Mouse (Mus musculus): ENCODE measurements around the gene Map7d3. TPM values are rescaled to one million over a fixed set of nuclear protein-coding genes. Genes with fewer than 3 reads are reported as not detected.

Map7d3 gene
- polyA plus RNA-seq, 1 experiment from 2014 or later = 3.8 TPM

DNA sequence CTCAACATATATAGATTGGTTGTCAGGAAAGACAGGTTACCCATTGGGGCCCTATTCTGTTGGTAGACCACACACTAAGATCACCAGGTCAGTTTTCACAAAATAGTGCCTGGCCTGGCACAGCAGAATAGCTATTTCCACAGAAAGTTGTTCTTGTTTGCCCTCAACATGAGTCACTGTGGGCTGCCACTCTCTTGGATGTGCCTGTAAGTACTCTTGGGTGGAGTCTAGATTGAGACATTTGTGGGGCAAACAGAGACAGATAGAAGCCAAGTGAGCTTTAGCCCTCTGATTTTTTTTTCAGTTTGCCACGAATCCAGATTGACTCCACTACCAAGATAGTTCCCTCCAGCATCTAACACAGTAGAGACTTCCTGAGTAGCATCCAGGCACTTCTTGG, 50.4 kb downstream of the Map7d3 start:
- Histone ChIP-seq H3K36me3 (no peaks in the 10 kb centered on the region), H3K9me3 (no peaks in the 10 kb centered on the region), H3K9ac (replicated peaks) (no peak overlapping the region), H3K4me3 (replicated peaks) (no peak overlapping the region), H3K27ac (no peak overlapping the region), H3K4me1 (replicated peaks) (no peaks in the 10 kb centered on the region), H3K4me2 (no peak overlapping the region), H3K27me3 (no peaks in the 10 kb centered on the region)
- no peak for ATAC-seq (ENCODE audit: insufficient number of reproducible peaks, insufficient read depth, low FRiP score, low TSS enrichment, low read depth)
- WGBS = 82% methylated on average over 1 of the region's 1 CpGs

DNA sequence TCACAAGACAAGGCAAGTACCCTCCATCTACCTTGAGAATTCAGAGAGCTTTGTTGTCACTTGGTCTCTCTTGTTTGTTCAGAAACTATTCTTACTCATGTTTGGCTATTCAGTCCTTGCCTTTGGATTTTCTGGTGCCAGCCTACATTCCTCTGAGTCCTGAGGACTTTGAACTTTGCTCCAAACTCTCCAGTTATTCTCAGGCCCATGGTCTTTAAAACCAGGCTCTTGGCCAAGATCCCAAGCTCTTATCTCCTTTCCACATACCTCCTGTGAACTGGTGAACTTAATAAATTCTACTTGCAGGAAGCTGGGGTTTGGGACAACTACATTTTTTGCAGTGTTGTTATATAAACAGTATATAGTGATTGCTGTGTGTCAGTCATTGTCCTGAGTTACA, 52.3 kb downstream of the Map7d3 start:
- no peaks in the 10 kb centered on the region for H3K36me3 ChIP-seq
- no peak for ATAC-seq (ENCODE audit: insufficient number of reproducible peaks, insufficient read depth, low FRiP score, low TSS enrichment, low read depth)
- no peaks in the 10 kb centered on the region for H3K4me1 ChIP-seq (replicated peaks)

GRCm38 (mm10) chrX:56760257-56760760, 61.8 kb downstream of the Map7d3 start:
- Histone ChIP-seq H3K9ac (replicated peaks) (no peak overlapping the region), H3K36me3 (no peaks in the 10 kb centered on the region), H3K4me2 (no peak overlapping the region), H3K9me3 (no peaks in the 10 kb centered on the region), H3K27me3 (no peaks in the 10 kb centered on the region), H3K4me3 (replicated peaks) (no peak overlapping the region), H3K4me1 (replicated peaks) (no peaks in the 10 kb centered on the region), H3K27ac (no peak overlapping the region)
- 98% methylated on average over 3 of the region's 3 CpGs for WGBS
- ATAC-seq (ENCODE audit: insufficient number of reproducible peaks, insufficient read depth, low FRiP score, low TSS enrichment, low read depth) = no peak

More for the DNA sequence above, 52.3 kb downstream of the Map7d3 start:
- H3K9ac ChIP-seq (replicated peaks) = no peak overlapping the region
- H3K27ac ChIP-seq = no peak overlapping the region
- H3K4me2 ChIP-seq = no peak overlapping the region
- no peaks in the 10 kb centered on the region for H3K27me3 ChIP-seq
- H3K4me3 ChIP-seq (replicated peaks) = no peak overlapping the region
- H3K9me3 ChIP-seq = no peaks in the 10 kb centered on the region

DNA sequence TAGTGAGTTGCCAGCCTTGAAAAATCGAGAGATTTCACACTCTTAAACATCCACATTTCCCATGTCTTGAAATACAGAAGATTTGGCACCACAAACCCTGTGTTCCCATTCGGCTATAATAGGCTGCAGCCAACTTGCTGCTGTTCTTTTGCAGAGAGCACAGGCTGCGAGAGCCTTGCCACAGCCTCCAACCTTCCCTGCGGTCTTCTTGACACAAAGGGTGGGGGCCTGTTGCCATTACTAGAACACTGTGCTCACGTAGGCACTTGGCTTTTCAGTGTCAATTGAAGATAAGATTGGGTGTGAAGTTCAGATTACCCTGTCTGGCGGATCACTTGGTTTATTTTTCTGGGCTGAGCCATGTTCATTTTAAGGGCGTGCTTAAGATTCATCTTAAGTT, 65.8 kb downstream of the Map7d3 start:
- Histone ChIP-seq H3K4me3 (replicated peaks) (no peak overlapping the region), H3K4me1 (replicated peaks) (no peaks in the 10 kb centered on the region), H3K27me3 (no peaks in the 10 kb centered on the region), H3K27ac (no peak overlapping the region), H3K9me3 (no peaks in the 10 kb centered on the region), H3K9ac (replicated peaks) (no peak overlapping the region), H3K36me3 (no peaks in the 10 kb centered on the region), H3K4me2 (no peak overlapping the region)
- WGBS = 85% methylated on average over 7 of the region's 7 CpGs
- no peak for ATAC-seq (ENCODE audit: insufficient number of reproducible peaks, insufficient read depth, low FRiP score, low TSS enrichment, low read depth)

DNA sequence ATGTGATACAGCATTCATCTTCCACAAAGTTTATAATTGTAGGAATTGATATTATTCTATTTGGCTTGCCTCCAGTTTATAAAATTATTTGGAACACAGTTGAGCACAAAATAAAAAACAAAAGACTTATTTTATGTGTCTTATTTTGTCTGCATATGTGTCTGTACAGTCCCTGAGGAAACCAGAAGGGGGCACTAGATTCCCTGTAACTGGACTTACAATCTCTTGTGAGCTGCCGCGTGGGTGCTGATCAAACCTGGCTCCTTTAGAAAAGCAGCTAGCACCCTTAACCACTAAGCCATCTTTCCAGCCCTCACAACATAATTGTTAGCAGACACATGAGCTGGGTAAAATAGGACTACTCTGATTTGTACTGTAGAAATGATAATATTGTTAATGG, 66.5 kb downstream of the Map7d3 start:
- Histone ChIP-seq H3K9ac (replicated peaks) (no peak overlapping the region), H3K27ac (no peak overlapping the region), H3K27me3 (no peaks in the 10 kb centered on the region), H3K36me3 (no peaks in the 10 kb centered on the region), H3K9me3 (no peaks in the 10 kb centered on the region), H3K4me1 (replicated peaks) (no peaks in the 10 kb centered on the region), H3K4me3 (replicated peaks) (no peak overlapping the region), H3K4me2 (no peak overlapping the region)
- ATAC-seq (ENCODE audit: insufficient number of reproducible peaks, insufficient read depth, low FRiP score, low TSS enrichment, low read depth) = no peak
- WGBS = 43% methylated on average over 2 of the region's 2 CpGs

GRCm38 (mm10) chrX:56753317-56754289, 68.5 kb downstream of the Map7d3 start:
- Histone ChIP-seq H3K27ac (no peak overlapping the region), H3K4me2 (no peak overlapping the region), H3K9ac (replicated peaks) (no peak overlapping the region), H3K36me3 (no peaks in the 10 kb centered on the region), H3K4me1 (replicated peaks) (no peaks in the 10 kb centered on the region), H3K4me3 (replicated peaks) (no peak overlapping the region), H3K9me3 (no peaks in the 10 kb centered on the region), H3K27me3 (no peaks in the 10 kb centered on the region)
- ATAC-seq (ENCODE audit: insufficient number of reproducible peaks, insufficient read depth, low FRiP score, low TSS enrichment, low read depth) = no peak
- 81% methylated on average over 8 of the region's 8 CpGs for WGBS

DNA sequence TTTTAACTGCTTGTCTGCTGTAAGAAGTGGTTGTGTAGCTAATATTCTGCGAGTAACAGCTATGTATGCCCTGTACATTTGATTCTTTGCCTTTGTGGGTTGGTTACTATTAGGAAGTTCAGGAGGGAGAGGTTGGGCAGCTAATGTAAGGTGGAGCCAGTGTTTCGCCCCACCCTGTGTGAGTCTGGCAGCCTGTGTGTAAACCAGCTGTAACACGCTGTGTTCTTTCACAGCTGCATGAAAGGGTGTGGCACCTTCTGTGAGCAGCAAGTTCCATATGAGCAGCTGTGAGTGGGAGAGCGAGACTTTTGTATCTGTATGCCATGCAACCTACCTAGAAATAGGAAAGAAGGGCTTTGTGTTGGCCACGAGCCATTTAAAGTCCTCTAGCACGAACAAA, 70.0 kb downstream of the Map7d3 start:
- no peaks in the 10 kb centered on the region for H3K4me1 ChIP-seq (replicated peaks)
- WGBS = 87% methylated on average over 6 of the region's 6 CpGs
- no peaks in the 10 kb centered on the region for H3K9me3 ChIP-seq
- H3K36me3 ChIP-seq = no peaks in the 10 kb centered on the region
- H3K27me3 ChIP-seq = no peaks in the 10 kb centered on the region
- no peak overlapping the region for H3K9ac ChIP-seq (replicated peaks)
- no peak overlapping the region for H3K27ac ChIP-seq
- ATAC-seq (ENCODE audit: insufficient number of reproducible peaks, insufficient read depth, low FRiP score, low TSS enrichment, low read depth) = no peak
- H3K4me3 ChIP-seq (replicated peaks) = no peak overlapping the region
- H3K4me2 ChIP-seq = no peak overlapping the region

GRCm38 (mm10) chrX:56751536-56751935, 70.6 kb downstream of the Map7d3 start:
- 62% methylated on average over 4 of the region's 4 CpGs for WGBS
- no peaks in the 10 kb centered on the region for H3K36me3 ChIP-seq
- H3K9me3 ChIP-seq = no peaks in the 10 kb centered on the region
- no peak for ATAC-seq (ENCODE audit: insufficient number of reproducible peaks, insufficient read depth, low FRiP score, low TSS enrichment, low read depth)
- H3K9ac ChIP-seq (replicated peaks) = no peak overlapping the region
- no peak overlapping the region for H3K4me3 ChIP-seq (replicated peaks)
- H3K27ac ChIP-seq = no peak overlapping the region
- no peaks in the 10 kb centered on the region for H3K4me1 ChIP-seq (replicated peaks)
- no peaks in the 10 kb centered on the region for H3K27me3 ChIP-seq
- H3K4me2 ChIP-seq = no peak overlapping the region

Other genes with a start within 250 kb of the Map7d3 start
- 30.2 and 31.6 TPM in 2 replicates for gene Mmgt1, start 224.3 kb downstream of the Map7d3 start, polyA plus RNA-seq (2016; fragmentation: Nextera tagmentation; extraction: Ambion mirVana)
- 13.7 and 14.2 TPM in 2 replicates for gene Slc9a6, start 212.6 kb downstream of the Map7d3 start, polyA plus RNA-seq (2016; fragmentation: Nextera tagmentation; extraction: Ambion mirVana)
- 45.1 and 57.1 TPM in 2 replicates for gene Fhl1, start 90.5 kb downstream of the Map7d3 start, polyA plus RNA-seq (2016; fragmentation: Nextera tagmentation; extraction: Ambion mirVana)
- not detected in 2 replicates for gene Adgrg4, start 47.8 kb upstream of the Map7d3 start, polyA plus RNA-seq (2016; fragmentation: Nextera tagmentation; extraction: Ambion mirVana)
- gene Brs3, start 220.7 kb upstream of the Map7d3 start, polyA plus RNA-seq (2016; fragmentation: Nextera tagmentation; extraction: Ambion mirVana) = not detected in 2 replicates
- gene Htatsf1, start 231.3 kb upstream of the Map7d3 start, polyA plus RNA-seq (2016; fragmentation: Nextera tagmentation; extraction: Ambion mirVana) = 86.9 and 92.3 TPM in 2 replicates